Mouse (Mus musculus): ENCODE results near the gene Sostdc1. TPM values are rescaled to one million over a fixed set of nuclear protein-coding genes. Genes with fewer than 3 reads are reported as not detected.

Sostdc1 gene
- polyA plus RNA-seq, 1 experiment from 2014 or later, result 64.6 TPM

Other genes with a start within 250 kb of the Sostdc1 start
- gene Ankmy2, start 157.0 kb upstream of the Sostdc1 start, polyA plus RNA-seq (2015; fragmentation: Nextera tagmentation; extraction: Ambion mirVana), result 35.0 and 35.4 TPM in 2 replicates
- gene Bzw2, start 156.1 kb upstream of the Sostdc1 start, polyA plus RNA-seq (2015; fragmentation: Nextera tagmentation; extraction: Ambion mirVana), result 242 and 259 TPM in 2 replicates
- not detected in 2 replicates for gene Lrrc72, start 60.7 kb upstream of the Sostdc1 start, polyA plus RNA-seq (2015; fragmentation: Nextera tagmentation; extraction: Ambion mirVana)
- gene Ispd, start 67.3 kb downstream of the Sostdc1 start, polyA plus RNA-seq (2015; fragmentation: Nextera tagmentation; extraction: Ambion mirVana), result 8.8 and 8.9 TPM in 2 replicates
- 2.2 and 2.5 TPM in 2 replicates for gene D630036H23Rik, start 68.0 kb downstream of the Sostdc1 start, polyA plus RNA-seq (2015; fragmentation: Nextera tagmentation; extraction: Ambion mirVana)